Mouse (Mus musculus): ENCODE measurements around the gene Krt14.

Gene Krt14

DNA sequence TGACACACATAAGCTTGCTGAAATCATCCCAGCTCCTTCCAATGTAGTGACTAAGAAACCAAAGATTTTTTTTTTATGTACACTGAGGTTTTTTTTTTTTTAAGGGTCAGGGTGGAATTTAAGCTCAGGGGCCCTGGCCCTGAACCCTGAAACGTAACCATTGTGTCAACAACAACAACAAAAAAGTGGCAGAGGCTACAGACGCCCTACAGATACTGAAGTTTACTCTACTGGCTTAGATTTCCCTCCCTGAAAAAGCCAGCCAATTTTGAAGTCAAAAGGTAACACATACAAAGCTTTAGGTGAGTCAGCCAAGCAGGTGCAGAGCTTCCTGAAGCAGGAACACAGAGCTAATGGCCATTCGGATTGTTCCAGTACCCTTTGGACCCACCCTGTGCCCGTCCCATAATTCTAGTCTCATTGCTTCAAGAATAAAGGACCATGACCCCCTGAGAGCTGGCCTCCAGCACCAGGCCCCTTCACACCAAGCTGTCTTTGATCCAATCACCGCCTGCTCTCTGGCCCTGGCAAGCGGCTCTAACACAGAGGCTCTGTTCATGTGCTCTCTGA lies 49.4 kb downstream of the Krt14 start:
- no peak for DNase-seq

DNA sequence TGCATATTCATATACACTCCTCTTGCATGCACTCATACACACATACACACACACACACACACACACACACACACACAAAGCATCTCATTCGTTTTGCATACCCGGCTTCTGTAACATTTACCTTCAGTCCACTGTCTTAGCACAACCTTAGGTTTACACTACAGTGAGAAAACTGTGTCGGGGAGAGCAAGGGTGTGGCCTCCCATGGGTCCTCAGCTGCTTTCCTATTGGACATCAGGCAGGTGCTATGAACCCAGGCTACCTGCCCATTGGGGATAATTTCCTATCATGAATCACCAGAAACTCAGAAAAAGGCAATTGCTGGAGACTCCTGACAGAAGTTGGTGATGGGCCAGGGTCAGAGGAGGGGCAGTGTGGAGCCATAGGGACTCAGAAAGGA lies 50.0 kb downstream of the Krt14 start:
- no peak for DNase-seq

DNA sequence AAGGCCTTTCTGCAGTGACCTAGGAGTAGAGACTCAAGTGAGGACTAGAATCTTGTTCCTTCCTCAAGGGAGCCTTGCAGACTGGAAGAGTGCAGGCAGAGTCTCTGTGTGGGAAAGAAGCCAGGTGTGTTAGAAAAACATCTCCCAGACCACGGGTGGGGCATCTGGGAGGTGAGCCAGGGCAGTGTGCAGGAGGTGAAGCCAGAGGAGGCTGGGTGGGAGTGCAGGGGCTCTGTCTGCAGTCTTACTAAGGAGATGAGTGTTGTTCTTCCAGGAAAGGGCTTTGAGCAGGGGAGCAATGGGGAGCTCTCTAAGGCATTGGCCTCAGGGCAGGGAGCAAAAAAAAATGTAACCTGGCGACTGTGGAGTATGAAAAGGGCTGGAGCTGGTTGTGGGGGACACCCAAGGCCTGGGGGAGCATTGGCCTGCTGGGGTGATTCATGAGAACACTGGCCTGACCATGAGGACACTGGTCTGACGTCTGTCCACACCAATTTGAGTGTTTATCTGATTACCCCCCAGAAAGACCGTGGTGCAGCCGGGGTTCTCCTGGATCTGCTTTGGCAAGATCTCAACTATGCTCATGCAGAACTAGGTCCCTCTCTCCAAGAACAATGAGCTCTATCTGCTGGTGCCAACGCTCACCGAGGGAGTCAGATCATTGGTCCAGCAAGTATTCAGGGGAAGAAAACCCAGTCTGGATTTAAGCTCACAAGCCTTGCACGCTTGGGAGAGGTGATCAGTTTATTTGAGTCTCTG lies 51.7 kb downstream of the Krt14 start:
- no peak for DNase-seq
